Mouse (Mus musculus) CH12.LX (cell line): ENCODE results near the gene Tnfaip8l2.

ENCODE experiments used
- CHD1 ChIP-seq: IDR thresholded peaks from 2 replicates; pipeline ENCODE4 v1.6.1; 2012; ENCODE audit warnings: low read depth, low read length, improper control_type of control experiment, inconsistent platforms
- CHD2 ChIP-seq: IDR thresholded peaks from 2 replicates; pipeline ENCODE4 v1.6.1; 2011; ENCODE audit warnings: low read length, improper control_type of control experiment
- CTCF ChIP-seq, 2 experiments: IDR thresholded peaks in 1 of 2; conservative IDR thresholded peaks in 1 of 2; 2 replicates each; pipeline ENCODE4 v1.5.1; 2011 to 2012; ENCODE audit warnings: low read depth in 2 of 2, low read length in 2 of 2, improper control_type of control experiment in 1 of 2, inconsistent platforms in 1 of 2, mild to moderate bottlenecking in 1 of 2, moderate library complexity in 1 of 2
- JUND ChIP-seq: conservative IDR thresholded peaks from 2 replicates; pipeline ENCODE4 v1.6.1; 2011; ENCODE audit warnings: low read depth, low read length, improper control_type of control experiment
- MAFK ChIP-seq: IDR thresholded peaks from 2 replicates; pipeline ENCODE4 v1.6.1; 2011; ENCODE audit warnings: low read length, improper control_type of control experiment; ENCODE audit not compliant: insufficient replicate concordance
- NELFE ChIP-seq: IDR thresholded peaks from 2 replicates; pipeline ENCODE4 v1.6.1; 2011; ENCODE audit warnings: low read depth, low read length, improper control_type of control experiment
- POLR2A ChIP-seq: IDR thresholded peaks from 2 replicates; pipeline ENCODE4 v1.6.1; 2011; ENCODE audit warnings: low read depth, mild to moderate bottlenecking, improper control_type of control experiment, low read length
- TBP ChIP-seq: conservative IDR thresholded peaks from 2 replicates; pipeline ENCODE4 v1.6.1; 2011; ENCODE audit warnings: low read depth, low read length, improper control_type of control experiment
- TCF12 ChIP-seq: IDR thresholded peaks from 2 replicates; pipeline ENCODE4 v1.6.1; 2014; ENCODE audit warnings: low read depth, mild to moderate bottlenecking, inconsistent platforms, low read length, improper control_type of control experiment
- USF1 ChIP-seq: IDR thresholded peaks from 2 replicates; pipeline ENCODE4 v1.6.1; 2014; ENCODE audit warnings: low read depth, mild to moderate bottlenecking, inconsistent platforms, low read length, improper control_type of control experiment
- USF2 ChIP-seq: conservative IDR thresholded peaks from 2 replicates; pipeline ENCODE4 v1.6.1; 2011; ENCODE audit warnings: low read depth, low read length, improper control_type of control experiment
- ZMIZ1 ChIP-seq: IDR thresholded peaks from 2 replicates; pipeline ENCODE4 v1.6.1; 2012; ENCODE audit warnings: low read depth, mild to moderate bottlenecking, inconsistent platforms, low read length, improper control_type of control experiment

DNA sequence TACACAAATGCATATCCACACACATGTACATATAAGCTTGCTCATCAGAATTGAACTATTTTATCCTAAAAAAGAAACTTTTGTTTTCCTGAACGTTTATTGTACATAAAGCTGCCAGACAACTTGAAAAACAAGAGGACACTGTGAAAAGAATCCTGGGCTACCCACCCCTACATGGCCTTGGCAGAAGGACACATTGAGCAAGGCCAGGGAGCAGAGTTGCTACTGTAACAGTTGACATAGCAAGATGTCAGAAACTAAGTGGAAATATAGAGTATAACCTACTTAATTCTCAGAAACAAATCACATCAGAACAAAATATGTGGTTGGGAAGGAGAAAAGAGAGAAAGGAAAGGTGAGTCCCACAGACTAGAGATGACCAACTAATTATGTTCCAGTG, 39.7 kb upstream of the Tnfaip8l2 start:
- no peak for TF ChIP-seq ZMIZ1
- TF ChIP-seq CTCF (conservative IDR thresholded peaks at IDR 0.05 in 1 of 2, IDR thresholded peaks at IDR 0.05 in 1 of 2; ENCODE audit: low read depth in 2 of 2, low read length in 2 of 2), result no peak
- no peak for TF ChIP-seq TBP
- TF ChIP-seq CHD1, result no peak
- no peak for TF ChIP-seq POLR2A
- no peak for TF ChIP-seq JUND
- TF ChIP-seq TCF12, result no peak
- no peak for TF ChIP-seq MAFK
- no peak for TF ChIP-seq USF2
- TF ChIP-seq CHD2, result no peak
- no peak for TF ChIP-seq NELFE
- no peak for TF ChIP-seq USF1
